Mouse (Mus musculus) midbrain, embryonic 14.5 days (tissue): ENCODE data around the gene Prdm4. TPM values are rescaled to one million over a fixed set of nuclear protein-coding genes. Genes with fewer than 3 reads are reported as not detected.
A peak's percentile ranks its signal among the peaks of the same experiment; 100 is the strongest.

Experiments used
- ATAC-seq: fragments of 200-750 bp; cut with Nextera tagmentation; 2 replicates; pipeline ENCODE4 v1.8.0; 2017; ENCODE audit warnings: moderate number of reproducible peaks, moderate library complexity; ENCODE audit not compliant: low FRiP score, low TSS enrichment
- DNase-seq: peaks from one replicate; pipeline ENCODE4 v3.0.0-alpha.2; 2015
- H3K27ac ChIP-seq: fragments of 300-500 bp; sonication (generic); replicated peaks from 2 replicates; pipeline ENCODE4 v1.5.1; 2014; ENCODE audit warnings: mild to moderate bottlenecking, low read depth, low read length, moderate library complexity
- H3K27me3 ChIP-seq: fragments of 300-500 bp; sonication (generic); 2 replicates; pipeline ENCODE4 v1.6.1; 2014; ENCODE audit warnings: low read length, control low read depth, mixed read lengths; ENCODE audit not compliant: control insufficient read depth, insufficient read depth
- H3K36me3 ChIP-seq: fragments of 300-500 bp; sonication (generic); 2 replicates; pipeline ENCODE4 v1.6.1; 2014; ENCODE audit warnings: low read length, control low read depth; ENCODE audit not compliant: control insufficient read depth, insufficient read depth
- H3K4me1 ChIP-seq: fragments of 300-500 bp; sonication (generic); 2 replicates; pipeline ENCODE4 v1.6.1; 2014; ENCODE audit warnings: mild to moderate bottlenecking, antibody characterized with exemption, low read length, control low read depth; ENCODE audit not compliant: control insufficient read depth, insufficient read depth
- H3K4me2 ChIP-seq: fragments of 300-500 bp; sonication (generic); 2 replicates; pipeline ENCODE4 v1.6.1; 2014; ENCODE audit warnings: mild to moderate bottlenecking, low read length, moderate library complexity
- H3K4me3 ChIP-seq: fragments of 300-500 bp; sonication (generic); replicated peaks from 2 replicates; pipeline ENCODE4 v1.5.1; 2014; ENCODE audit warnings: low read depth, low read length
- H3K9ac ChIP-seq: fragments of 300-500 bp; sonication (generic); replicated peaks from 2 replicates; pipeline ENCODE4 v1.6.1; 2014; ENCODE audit warnings: mild to moderate bottlenecking, low read length, moderate library complexity
- H3K9me3 ChIP-seq: fragments of 300-500 bp; sonication (generic); 2 replicates; pipeline ENCODE4 v1.6.1; 2016; ENCODE audit warnings: low read length, control low read depth, mixed read lengths; ENCODE audit not compliant: control insufficient read depth
- WGBS: fragments of 180-500 bp; shearing (Covaris S2); extraction: QIAGEN DNeasy Blood & Tissue Kit; methylation state at CpG from one replicate; pipeline ENCODE4 v1.1.7; 2014; 5-methylcytosine and 5-hydroxymethylcytosine counted together
- polyA plus RNA-seq: library from polyadenylated mRNA; unstranded; fragments of >200 nt; fragmentation: Nextera tagmentation; extraction: Ambion mirVana; gene quantifications from 2 replicates; pipeline ENCODE4 v1.2.1, GENCODE M21; 2014

Gene Prdm4
- polyA plus RNA-seq, 1 experiment from 2014 or later, result 32.9 TPM

DNA sequence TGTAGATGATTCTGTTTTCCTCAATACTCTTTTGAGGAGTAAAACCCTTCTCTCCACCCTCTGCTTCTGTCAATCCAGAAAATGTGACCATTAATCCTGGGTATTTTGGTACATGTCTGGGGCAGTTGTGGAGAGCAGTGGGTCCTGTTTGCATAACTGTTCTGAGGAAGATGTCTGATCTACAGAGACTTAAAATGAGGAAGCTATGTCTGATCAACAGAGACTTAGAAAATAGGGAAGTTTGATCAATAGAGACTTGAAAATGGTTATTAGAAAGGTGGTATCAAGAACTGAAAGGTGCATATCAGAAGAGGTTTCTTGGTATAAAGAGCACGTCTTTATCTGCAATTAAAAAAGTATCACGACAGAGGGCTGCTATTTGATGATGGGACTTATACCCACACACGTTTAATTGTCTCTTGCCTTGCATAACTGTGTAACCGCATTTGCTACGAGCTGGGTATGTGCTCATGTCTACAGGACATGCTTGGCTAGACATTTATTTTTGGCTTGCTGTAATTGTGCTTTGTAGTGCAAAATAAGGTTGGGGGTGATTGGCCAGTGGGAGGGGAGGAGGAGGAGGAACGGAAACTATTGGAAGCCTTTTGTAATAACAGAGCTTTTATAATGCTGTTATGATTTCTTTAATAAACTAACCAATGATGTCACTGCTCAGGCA, 35.0 kb upstream of the Prdm4 start:
- H3K27me3 ChIP-seq, result no peaks in the 10 kb centered on the region

DNA sequence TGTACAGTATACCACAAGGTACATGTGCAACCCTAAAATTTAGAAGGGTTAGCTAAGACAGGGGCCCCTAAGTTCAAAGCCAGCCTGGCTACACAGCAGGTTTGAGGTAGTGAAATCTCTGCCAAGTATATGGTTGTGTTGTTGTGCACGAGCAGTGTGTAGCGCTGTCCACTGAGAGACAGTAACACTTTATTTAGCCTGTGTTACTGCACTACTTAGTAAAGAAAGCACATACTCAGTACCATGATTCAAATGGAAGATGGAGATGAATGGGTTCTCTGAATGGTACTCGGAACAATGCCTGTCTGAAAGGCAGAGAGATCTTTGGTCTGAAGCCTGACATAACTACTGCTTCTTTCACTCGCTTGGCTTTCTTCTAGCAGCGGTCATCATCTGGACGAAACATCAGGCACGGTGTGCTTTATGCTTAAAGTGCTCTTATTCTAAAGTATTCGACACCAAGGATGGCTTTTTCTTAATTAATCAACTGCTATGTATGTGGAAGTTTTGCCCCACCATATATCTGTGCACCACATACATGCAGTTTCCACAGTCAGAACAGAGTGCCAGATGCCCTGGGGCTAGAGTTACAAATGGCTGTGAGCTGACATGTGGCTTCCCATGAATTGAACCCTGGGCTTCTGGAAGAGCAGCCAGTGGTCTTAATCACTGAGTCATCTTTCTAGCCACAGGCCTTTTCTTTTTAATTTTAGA, 31.7 kb upstream of the Prdm4 start:
- 89% methylated on average over 8 of the region's 8 CpGs for WGBS
- ATAC-seq (no peak), DNase-seq (no peak)
- no peak overlapping the region for H3K4me2 ChIP-seq
- no peak overlapping the region for H3K9ac ChIP-seq
- H3K27me3 ChIP-seq, result no peaks in the 10 kb centered on the region
- H3K4me3 ChIP-seq, result no peak overlapping the region
- H3K27ac ChIP-seq, result no peak overlapping the region
- H3K4me1 ChIP-seq, result no peaks in the 10 kb centered on the region
- no peaks in the 10 kb centered on the region for H3K9me3 ChIP-seq
- peaks cover 90% of the 10 kb centered on the region for H3K36me3 ChIP-seq

More for the DNA sequence above, 35.0 kb upstream of the Prdm4 start:
- Histone ChIP-seq H3K4me1 (no peaks in the 10 kb centered on the region), H3K4me3 (no peak overlapping the region), H3K36me3 (peaks cover 72% of the 10 kb centered on the region), H3K9me3 (no peaks in the 10 kb centered on the region), H3K9ac (no peak overlapping the region), H3K27ac (no peak overlapping the region), H3K4me2 (no peak overlapping the region)
- WGBS, result 88% methylated on average over 6 of the region's 6 CpGs
- DNase-seq, result no peak
- no peak for ATAC-seq

DNA sequence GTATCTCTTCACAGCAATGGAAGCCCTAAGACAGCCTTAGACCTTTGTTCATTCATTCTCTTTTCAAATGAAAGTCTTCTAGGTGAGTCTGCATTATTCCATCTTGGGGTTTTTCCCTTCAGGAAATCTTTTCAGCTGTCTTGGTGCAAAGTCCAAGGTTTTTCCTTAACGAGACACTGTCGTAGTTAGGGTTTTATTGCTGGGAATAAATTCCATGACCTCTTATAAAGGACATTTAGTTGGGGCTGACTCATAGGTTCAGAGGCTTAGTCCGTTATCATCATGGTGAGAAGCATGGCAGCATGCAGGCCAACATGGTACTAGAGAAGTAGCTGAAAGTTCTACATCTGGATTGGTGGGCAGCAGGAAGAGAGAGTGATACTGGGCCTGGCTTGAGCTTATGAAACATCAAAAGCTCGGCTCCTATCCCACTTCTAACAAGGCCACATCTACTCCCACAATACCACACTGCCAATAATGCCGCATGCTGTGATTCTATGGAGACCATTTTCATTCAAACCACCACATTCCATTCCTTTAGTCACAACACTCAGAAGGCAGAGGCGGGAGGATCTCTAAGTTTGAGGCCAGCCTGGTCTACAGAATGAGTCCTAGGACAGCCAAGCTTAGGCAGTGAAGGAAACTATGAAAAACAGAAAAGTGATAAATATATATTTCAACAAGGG, 19.5 kb upstream of the Prdm4 start:
- H3K27ac ChIP-seq, result no peak overlapping the region
- no peak for ATAC-seq
- no peaks in the 10 kb centered on the region for H3K4me1 ChIP-seq
- H3K4me3 ChIP-seq, result no peak overlapping the region
- no peak for DNase-seq
- H3K36me3 ChIP-seq, result peaks cover 57% of the 10 kb centered on the region
- H3K9ac ChIP-seq, result no peak overlapping the region
- H3K27me3 ChIP-seq, result no peaks in the 10 kb centered on the region
- H3K9me3 ChIP-seq, result no peaks in the 10 kb centered on the region
- H3K4me2 ChIP-seq, result no peak overlapping the region
- 98% methylated on average over 6 of the region's 6 CpGs for WGBS

DNA sequence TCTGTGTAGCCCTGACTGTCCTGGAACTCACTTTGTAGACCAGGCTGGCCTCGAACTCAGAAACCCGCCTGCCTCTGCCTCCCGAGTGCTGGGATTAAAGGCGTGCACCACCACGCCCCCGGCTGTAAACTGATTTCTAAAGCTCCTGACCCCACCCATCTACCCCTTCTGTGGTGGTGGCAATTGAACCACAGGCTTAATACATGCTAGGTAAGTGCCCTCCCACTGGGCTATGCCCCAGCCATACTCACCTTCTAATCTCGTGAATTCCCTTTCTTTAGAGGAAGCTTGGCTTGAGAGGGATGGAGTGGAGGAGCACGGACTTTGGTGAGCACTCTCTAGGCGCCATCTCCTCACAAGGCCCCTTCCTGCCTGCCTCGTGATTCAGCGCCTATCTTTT, 13.0 kb upstream of the Prdm4 start:
- no peak overlapping the region for H3K27ac ChIP-seq
- 93% methylated on average over 11 of the region's 11 CpGs for WGBS
- ATAC-seq, result no peak
- H3K9ac ChIP-seq, result no peak overlapping the region
- no peak for DNase-seq
- H3K36me3 ChIP-seq, result no peaks in the 10 kb centered on the region
- no peak overlapping the region for H3K4me2 ChIP-seq
- no peaks in the 10 kb centered on the region for H3K9me3 ChIP-seq
- peaks cover 11% of the 10 kb centered on the region for H3K4me1 ChIP-seq
- no peak overlapping the region for H3K4me3 ChIP-seq
- no peaks in the 10 kb centered on the region for H3K27me3 ChIP-seq

DNA sequence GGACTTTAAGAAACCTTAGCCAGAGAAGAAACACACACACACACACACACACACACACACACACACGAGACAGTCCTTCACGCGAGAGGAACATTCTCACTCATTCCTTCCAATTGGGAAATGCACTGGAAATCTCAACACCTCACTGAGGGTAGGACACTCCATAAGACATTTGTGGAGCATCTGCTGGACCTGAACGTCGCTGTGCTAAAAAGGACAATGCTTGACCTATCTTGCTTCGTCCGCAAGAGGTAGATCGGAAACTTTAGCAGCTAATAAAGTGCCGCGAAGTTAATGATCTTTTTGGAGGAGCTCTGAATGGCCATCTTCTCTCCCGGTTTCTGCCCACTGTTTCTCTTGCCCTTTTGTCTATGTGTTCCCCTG, 12.3 kb upstream of the Prdm4 start:
- Histone ChIP-seq H3K36me3 (no peaks in the 10 kb centered on the region), H3K9ac (peak overlapping the region; percentile 57; the same call in 1 of the 2 replicates), H3K9me3 (no peaks in the 10 kb centered on the region), H3K27ac (no peak overlapping the region), H3K4me1 (peaks cover 11% of the 10 kb centered on the region), H3K27me3 (no peaks in the 10 kb centered on the region), H3K4me2 (peak overlapping the region; percentile 88), H3K4me3 (peak overlapping the region; percentile 50)
- ATAC-seq (no peak), DNase-seq (peak; percentile 42)
- WGBS, result 45% methylated on average over 11 of the region's 11 CpGs

DNA sequence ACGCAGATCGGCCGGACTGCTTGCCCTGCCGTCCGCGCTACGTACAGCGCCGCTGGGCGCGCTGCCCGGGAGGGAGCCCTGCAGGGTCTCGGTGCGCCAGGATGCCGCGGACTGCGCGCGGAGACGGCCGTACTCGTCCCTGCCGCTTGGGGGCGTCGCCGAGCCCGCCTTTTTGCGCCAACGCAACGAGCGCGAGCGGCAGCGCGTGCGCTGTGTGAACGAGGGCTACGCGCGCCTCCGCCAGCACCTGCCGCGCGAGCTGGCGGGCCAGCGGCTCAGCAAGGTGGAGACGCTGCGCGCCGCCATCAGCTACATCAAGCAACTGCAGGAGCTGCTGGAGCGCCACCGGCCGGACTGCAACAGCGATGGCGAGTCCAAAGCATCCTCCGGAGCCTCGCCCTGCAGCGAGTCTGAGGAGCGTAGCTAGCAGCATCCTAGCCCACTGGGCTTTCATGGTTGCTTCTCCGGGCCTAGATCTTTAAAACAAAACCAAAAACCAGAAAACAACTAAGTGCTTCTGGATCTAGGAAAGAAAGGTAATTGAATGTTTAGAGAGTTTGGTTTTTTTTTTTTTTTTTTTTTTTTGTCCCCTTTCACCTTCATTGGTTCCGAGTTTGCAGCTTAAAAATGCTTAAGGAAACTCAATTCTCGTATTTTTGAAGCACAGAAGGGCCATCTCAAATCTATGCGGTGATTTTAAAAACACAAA, 11.7 kb upstream of the Prdm4 start:
- ATAC-seq, result peak; percentile 90
- 2% methylated on average over 63 of the region's 63 CpGs for WGBS
- Histone ChIP-seq H3K4me1 (peaks cover 11% of the 10 kb centered on the region), H3K4me2 (peak overlapping the region; percentile 88), H3K9me3 (no peaks in the 10 kb centered on the region), H3K27ac (peak overlapping the region; percentile 49; the same call in 1 of the 2 replicates), H3K27me3 (no peaks in the 10 kb centered on the region), H3K9ac (peak overlapping the region; percentile 57), H3K4me3 (peak overlapping the region; percentile 50), H3K36me3 (no peaks in the 10 kb centered on the region)
- DNase-seq, result peak; percentile 93

DNA sequence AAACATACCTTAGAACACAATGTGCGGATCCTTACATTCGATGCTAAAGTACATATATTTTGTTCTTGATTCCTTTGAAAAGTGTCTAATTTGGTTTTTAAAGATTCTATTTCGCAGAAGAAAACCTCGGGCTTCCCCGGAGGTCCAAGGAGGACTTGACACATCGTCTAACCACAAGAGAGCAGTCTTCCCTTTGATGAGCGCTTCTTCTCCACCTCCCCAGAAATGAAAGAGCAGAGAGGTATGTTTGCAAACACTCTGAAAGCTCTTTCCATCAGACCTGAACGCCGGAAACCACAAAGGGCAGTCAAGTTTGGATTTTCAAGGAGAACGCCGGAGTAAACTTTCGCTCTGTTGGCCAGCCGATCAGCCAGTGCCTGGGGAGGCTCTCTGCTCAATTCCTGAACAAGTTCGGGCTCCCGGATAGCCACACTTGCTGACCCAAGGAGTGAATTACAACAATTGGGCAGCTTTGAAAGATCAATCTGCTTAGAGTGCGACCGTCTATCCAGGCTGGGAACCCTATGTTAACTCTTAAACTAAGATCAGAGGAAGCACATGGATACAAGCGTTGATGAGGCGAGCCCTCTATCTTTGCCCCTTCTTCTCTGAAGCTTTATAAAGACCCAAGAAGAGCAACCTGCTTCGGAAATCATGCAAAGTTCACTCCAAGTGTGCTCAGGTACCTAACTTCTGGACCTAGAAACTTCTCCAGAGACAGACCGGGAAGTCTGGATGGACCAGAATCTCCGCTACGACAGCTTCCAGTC, 10.9 kb upstream of the Prdm4 start, which contains the start of gene Ascl4:
Gene Ascl4 (plus strand): TSS at position 6 of the 770 bp plus-strand sequence.
- ATAC-seq (no peak), DNase-seq (peak; percentile 44)
- Histone ChIP-seq H3K4me1 (peaks cover 11% of the 10 kb centered on the region), H3K4me2 (peak within 1 kb of the TSS; percentile 88), H3K9me3 (no peaks in the 10 kb centered on the region), H3K9ac (peak within 1 kb of the TSS; percentile 57), H3K27ac (peak within 1 kb of the TSS; percentile 49; the same call in 1 of the 2 replicates), H3K27me3 (no peaks in the 10 kb centered on the region), H3K36me3 (no peaks in the 10 kb centered on the region), H3K4me3 (peak within 1 kb of the TSS; percentile 50)
- 1% methylated on average over 23 of the region's 23 CpGs for whole genome bisulfite sequencing
